Mouse (Mus musculus) adrenal gland, adult (tissue): ENCODE measurements around the gene Stn1.
A peak's percentile ranks its signal among the peaks of the same experiment; 100 is the strongest.
"Not testable (repeated sequence)": the region's sequence is repeated elsewhere in the genome, so short reads cannot be mapped to it uniquely, and the experiment has no call there.

Source experiments
- DNase-seq, 2 experiments: peaks; one replicate each; pipeline ENCODE4 v3.0.0; 2022 to 2023; ENCODE audit warnings: low spot score in 1 of 2; ENCODE audit not compliant: inconsistent age in 2 of 2

The Stn1 gene

DNA sequence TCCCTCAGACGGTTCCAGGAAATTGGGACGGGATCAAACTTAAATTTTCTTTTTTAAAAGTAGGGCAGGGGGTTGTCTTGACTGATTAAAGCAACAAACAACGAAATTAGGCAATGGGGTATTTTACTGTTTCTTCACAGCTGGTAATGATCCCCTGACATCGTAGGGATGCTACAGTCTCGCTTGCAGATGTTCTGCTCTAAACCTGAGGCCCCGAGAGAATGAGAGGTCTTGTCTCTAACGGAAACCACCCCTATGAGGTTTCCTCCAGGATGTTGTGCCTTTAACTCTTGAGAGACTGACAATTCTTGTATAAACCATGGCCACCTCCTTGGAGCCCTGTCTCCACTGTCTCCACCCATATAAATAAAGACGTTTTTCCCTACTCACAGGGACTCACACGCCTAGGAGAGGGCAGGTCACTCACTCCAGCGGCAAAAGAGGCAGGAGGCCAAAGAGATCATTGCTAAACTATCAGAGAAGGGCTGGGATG lies at the start of gene Stn1:
Stn1 (minus strand) TSS at position 208 of the 493 bp plus-strand sequence.
- no peak for DNase-seq

DNA sequence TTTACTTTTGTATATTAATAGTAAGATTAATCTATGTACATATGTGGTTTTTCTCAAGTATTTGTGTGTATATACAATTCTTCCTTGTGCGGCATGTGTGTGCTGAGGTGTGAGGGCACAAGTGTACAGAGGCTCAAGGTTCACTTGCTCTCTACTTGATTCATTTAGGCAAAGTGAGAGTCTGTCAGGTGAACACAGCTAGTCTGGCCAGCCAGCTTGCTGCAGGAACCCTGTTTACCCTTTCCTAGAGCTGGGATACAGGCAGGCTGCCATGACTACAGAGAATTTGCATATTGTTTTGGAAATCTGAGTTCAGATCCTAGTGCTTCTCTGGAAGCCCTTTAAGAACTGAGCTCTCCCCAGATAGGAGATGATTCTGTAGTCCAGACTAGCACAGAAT lies 49.7 kb upstream of the Stn1 start:
- no peak for DNase-seq

DNA sequence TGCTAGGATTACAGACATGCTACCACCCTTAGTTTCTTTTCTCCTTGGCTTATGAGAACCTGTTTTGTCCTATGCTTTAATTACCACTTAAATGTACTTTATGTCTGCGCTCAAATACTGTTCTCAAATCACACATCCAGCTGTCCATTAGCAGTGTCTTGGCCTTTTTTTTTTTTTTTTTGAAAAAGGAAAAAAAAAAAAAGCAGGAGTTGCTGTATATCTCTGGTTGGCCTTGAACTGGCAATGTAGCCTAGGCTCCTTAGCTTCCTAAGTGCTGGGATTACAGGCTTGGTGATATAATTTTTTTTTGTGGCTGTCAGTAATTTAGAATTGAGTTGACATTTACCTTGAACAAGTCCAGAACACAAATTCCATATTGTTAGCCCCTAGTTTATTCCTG lies 48.5 kb upstream of the Stn1 start:
- DNase-seq: no peak

DNA sequence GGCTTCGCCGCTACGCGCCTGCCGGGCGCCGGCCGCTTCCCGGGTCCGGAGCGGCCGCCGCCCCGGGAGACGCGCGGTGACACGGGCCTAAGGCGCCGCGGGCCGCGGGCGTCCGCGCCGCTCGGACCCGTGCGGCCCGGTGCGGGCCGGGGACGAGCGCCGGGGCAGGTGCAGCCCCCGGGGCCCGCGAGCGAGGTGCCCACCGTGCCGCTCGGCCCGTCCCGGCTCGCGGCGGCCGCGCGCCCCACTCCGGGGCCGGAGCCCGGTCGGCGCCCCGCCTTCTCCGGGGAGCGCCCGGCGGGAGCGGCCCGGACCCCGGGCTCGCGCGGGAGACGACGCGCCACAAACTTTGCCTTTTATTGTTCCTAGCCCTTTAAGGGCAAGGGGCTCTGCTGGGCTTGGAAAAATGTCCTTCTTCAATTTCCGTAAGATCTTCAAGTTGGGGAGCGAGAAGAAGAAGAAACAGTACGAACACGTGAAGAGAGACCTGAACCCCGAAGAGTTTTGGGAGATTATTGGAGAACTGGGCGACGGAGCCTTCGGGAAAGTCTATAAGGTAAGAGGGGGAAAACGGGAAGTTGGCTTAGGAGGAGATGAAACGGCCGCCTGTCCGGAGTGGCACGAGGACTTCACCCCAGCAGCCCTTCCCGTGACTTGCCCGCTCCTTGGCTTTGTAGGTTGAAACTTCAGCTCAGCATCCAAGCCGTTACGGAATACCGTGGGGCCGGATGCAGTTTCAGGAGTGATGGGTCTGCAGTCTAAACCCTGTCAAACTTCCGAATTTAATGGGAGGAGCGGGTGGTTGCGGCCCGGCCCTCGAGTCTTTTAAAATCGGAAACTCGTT lies 42.7 kb upstream of the Stn1 start:
- peak; percentile 36 to 80 for DNase-seq

DNA sequence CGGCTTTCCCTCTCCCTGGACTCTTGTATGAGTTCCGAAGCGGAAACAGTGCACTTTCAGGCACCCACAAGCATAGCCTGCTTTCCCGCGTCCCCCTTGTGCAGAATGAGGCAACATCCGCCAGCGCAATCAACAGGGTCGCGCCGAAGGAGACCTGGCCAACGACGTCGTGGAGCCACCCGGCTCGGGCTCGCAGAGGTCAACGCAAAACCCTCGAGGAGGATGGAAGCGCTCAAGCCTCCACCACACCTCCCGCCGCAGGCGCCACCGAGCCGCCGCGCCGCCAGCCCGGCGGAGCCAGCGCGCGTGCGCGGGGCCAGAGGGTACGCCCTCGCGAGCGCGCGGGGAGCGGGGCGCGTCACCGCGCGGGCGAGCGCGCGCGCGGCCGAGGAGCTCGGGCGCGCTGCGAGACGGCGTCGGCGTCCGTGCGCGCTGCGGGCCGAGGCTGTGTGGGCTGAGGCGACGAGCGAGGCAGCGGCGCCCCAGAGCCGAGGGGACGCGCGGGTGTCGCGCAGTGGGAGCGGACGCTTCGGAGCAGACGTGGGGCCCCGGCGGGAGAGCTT lies 42.0 kb upstream of the Stn1 start, which contains the start of gene Slk:
Slk (plus strand) TSS at position 454 of the 563 bp plus-strand sequence.
- DNase-seq: peak; percentile 90 to 95

DNA sequence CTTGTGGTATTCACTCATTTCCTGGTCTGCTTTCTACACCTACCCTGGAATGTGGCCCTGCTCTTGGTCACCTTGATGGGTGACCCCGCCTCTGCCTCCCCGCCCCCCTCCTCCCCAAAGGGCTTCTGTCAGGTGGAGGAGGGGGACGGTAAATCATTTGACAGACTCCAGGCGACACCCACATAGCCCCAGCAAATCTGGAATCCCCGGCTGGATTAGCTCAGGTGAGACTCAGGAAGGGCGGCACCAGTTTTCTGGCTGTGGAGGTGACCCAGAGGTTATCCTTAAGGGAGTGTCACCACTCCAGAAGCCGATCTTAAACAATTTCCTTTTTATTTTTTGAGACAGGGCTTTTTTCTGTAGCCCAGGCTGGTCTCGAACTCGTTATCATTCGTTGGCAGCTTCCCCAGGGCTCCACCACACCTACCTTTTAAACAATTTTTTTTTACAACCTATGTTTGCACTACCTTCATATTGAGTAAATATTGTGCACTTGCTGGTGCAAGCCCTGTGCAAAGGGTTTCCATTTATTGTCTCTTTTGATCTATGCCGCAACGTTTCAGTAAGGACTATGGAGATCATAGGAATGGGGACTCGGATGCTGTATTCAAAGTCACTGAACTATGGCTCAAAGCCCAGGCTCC lies 41.4 kb upstream of the Stn1 start:
- peak in 1 of 2 experiments; percentile 21 for DNase-seq

DNA sequence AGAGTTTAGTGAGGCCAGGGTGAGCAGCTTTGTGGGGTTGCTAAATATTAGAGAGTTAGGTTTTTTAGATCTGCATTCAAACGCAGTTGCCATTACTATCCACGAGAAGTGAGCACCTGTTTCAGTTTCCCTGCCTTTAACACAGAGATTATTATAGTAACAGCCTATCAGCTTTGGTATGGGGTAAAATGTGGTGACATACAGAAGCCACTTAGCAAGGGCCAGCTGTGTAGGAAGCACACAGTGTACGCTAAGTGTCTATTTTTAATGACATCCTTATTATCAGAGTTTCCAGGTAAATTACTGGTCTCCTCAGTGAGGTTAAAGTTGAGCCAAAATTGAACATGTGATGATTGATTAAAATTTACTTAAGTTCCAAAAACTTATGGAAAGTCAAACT lies 36.4 kb upstream of the Stn1 start:
- no peak for DNase-seq

DNA sequence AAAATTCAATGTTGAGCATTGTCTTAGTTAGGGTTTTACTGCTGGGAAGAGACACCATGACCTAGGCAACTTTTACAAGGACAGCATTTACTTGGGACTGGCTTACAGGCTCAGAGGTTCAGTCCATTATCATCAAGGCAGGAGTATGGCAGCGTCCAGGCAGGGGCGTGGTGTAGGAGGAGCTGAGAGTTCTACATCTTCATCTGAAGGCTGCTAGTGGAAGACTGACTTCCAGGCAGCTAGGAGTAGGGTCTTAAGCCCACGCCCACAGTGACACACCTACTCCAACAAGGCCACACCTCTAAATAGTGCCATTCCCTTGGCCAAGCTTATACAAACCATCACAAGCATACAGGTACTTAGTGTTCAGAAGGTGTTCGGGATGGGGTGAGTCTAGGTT lies 34.7 kb upstream of the Stn1 start:
- DNase-seq: not testable (repeated sequence)

DNA sequence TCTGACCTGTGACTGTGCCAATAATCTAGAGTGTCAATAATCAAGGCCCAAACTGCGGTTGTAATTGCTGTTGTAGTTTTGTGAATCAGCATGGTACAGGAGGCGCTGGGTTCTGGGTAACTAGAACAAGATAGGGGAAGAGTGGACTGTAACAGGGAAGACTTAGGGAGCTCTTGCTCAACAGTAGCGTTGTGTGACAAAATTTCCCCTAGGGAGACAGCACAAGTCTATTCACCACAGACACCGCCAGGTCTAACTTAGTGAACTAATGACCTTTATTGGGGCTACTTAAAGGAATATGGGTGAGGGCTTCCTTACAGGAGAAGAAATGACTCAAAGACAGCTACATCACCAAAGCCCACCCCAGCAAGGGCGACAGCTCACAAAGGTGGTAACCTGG lies 32.7 kb upstream of the Stn1 start:
- no peak for DNase-seq

DNA sequence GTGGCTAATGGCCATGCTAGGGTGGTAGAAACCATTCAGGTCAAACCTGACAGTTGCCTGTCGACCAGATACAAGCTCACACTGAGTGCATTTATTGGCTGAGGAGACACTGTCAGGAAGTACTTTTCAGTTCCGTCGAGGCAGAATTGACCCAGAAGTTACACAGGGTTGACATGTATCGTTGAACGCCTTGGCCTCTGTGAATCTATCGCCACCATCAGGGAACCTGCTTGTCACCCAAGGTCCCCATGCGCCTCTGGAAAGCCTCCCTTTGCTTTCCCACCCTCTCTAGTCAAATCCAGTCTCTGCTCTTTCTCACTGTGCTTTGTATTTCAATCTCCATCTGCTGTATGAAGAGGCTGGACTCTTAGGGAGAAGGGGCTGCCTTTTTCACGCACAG lies 28.7 kb upstream of the Stn1 start:
- DNase-seq: no peak

DNA sequence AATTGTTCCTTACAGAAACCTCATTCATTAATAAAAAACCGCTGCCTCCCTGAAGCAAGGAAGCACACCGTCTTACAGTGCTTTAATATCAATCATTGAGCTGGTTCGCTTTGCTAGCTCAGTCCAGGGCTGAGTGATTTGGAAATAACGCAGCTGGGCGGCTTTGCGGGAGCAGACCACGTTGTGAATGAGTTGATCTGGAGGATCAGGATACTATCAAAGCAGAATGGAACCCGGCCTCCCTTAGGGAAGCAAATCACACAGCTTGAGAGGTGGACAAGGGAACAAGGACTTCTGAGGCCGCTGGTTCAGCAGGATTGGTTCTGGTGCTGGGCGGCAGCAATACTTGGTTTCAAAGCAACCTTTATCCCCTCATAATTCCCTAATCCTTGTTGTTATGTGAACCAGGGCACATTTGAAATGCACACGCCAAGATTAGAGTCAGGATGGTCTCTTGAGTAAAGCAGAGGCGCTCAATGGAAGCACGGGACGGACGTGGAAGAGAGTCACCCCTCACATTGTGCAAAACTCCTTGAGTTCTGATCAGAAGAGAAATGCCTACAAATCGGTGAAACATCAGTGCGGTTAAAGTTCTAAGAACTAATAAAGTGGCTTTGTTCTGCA lies 27.8 kb upstream of the Stn1 start:
- DNase-seq: no peak

DNA sequence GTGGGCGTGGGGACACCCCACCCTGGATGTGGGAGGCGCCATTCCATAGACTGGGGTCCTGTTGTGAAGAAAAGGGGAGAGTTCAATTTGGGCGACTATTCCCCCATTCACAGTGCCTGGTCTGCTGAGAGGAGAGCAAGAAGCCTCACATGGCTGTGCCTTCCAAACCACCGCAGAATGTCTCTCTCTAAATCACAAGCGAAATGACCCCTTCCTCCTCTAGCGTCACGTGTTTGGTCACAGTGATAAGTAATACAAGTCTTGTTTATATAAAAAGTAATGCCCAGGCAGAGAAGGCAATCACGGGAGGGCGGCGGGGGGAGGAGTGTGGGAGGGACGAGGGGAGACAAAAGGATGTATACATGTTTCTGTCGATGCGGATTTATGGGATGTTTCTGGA lies 26.4 kb upstream of the Stn1 start:
- DNase-seq: no peak

DNA sequence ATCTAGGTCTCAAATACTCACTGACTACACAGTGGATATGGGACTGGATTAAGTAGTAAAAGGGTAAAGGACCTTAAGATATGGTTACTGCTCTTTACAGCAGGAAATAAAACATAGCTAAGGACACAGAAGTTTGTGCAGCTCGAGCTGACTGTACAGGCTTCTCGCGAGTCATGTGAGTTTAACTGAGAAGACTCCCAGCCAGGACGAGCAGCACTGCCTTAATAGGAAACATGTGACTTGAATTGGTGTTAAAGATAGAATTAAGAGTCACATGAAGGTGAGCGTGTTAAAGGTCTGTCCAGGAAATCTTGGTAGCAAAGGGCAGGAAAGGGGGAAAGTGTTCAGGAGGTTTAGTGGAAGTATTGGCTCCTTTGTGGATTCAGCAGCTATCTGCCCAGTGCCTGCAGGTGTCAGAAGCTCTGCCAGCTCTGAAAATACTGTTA lies 24.7 kb upstream of the Stn1 start:
- DNase-seq: no peak

DNA sequence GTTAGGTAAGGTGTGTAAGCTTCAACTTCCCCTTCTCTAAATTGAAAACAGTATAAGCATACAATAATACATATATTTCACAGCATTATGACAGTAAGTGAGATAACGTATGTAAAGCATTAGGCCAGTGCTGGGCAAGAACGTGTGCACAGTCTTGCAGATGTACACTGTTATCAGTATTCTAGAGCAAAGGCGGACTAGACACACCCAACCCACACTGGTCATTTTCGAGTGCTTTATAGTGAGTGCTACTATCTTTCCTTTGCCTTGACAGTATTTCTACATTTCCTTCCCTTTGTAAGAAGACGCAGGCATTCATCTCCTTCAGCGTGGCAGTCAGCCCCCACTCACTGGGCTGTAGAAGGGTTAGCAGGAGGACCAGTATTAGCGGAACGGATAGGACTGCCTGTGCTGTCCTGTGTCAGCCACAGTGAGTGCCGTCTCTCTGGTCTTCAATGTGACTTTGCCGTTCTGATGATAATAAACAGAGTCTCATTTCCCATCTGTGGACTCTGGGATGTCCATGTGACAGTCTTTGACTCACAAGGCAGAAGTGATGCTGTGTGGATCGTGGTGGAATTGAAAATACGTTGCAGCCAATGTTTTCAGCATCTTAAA lies 23.3 kb upstream of the Stn1 start:
- DNase-seq: no peak

DNA sequence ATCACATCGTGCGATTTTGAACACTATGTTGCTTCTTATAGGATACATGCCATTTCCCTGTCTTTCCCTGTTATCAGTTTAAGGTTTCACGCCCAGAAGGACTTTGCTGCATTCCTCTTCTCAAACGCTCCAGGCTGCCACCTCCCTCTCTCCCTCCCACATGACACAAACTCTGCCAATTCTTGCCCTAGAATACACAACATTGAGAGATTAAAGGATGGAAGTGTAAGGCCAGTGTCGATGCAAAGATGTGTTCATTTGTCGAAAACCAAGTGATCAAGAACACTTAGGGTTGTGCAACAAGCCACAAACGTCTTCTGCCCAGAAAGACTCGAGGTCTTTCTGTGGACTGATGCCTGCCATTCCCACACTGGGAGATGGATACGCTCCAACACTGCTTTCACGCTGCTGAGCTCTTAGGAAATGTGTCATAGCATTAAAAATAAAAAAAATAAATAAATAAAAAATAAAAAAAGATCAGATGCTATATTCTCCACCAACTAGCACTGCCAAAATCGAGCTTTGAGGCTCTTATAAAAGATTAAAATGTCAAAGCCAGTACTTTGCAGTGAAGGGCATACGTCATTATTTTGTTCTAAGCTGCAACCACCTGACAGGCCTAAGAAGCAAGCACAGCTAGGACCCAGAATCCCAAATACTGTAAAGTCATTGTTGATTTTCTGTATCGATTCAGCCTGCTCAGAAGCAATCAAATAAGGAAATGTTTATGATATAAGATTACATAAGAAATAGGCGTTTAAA lies 22.6 kb upstream of the Stn1 start:
- no peak for DNase-seq

DNA sequence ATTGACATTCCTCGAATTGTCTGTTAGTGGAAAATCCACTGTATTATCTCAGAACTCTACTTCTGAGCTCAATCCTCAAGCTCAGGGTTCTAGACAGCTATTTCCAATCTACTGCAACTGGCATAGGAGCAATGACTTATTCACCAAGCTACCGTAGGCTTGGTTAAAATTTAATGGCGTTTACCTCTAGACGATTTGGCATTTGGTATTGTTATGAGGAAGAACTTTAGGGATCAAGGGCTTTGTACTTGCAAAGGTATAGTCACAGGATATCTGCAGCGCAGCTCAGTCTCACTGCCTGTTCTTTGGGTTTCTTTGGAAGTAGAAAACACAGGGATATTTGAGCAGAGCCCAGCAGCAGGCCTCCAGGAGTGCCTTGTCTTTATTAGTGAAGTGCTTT lies 21.8 kb upstream of the Stn1 start:
- DNase-seq: no peak

DNA sequence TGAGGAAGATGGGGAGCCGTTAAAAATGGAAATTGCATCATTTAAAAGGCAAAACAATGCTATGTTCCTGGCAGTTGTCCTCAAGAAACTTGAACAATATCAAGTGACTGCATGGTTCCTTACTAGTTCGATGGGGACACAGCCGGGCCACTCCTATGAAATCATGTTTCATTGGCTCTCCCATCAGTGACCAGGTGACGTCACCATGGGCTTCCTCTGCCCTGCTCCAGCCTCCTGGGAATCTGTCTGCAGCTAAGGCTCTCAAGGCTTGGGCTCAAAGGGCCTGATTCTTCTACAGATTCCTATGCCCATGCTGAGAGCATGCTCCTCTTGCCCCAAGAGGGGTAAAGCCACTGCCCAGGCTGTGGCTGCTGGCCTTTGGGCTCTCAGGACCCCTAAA lies 12.3 kb upstream of the Stn1 start:
- no peak for DNase-seq

DNA sequence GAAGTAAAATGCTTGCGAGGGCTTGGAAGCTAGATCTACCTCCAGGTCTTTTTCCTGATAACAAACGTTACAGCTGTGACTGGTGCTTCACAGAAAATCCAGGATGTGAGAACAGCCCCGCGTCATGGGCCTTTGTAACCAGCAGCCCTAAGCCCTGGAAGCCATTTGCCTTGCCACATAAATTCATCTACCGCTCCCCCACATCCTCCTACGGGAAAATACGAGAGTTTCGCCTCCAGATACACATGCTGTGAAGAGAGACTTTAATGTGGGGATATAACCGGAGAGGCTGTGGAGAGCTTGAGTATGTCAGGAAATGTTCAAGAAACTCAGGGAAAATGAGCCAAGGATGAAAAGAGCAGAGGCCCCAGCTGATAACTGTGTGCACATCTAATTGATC lies 11.9 kb upstream of the Stn1 start:
- no peak for DNase-seq

DNA sequence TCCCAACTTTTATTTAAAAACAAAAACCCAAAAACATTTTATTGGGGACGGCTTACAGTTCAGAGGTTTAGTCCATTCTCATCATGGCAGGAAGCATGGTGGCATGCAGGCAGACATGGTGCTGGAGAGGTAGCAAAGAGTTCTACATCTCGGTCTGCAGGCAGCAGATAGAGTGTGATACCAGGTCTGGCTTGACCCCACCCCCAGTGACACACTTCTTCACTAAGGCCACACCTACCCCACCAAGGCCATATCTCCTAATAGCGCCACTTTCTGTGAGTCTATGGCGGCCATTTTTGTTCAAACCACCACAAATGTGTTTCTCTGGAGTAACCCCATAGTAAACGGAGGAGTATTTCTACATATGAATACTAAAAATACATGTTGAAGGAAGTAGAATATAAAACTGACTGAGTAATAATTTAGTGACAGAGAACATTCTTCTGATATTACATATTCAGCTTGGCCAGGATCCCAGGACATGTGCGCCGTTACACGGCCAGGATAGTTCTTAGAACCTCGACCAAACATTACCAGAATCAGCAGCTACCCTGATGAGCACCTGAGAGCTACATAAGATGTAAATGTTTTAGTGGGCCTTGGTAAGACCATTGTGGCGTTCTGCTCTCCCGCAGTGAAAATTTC lies 11.2 kb upstream of the Stn1 start:
- DNase-seq: no peak

DNA sequence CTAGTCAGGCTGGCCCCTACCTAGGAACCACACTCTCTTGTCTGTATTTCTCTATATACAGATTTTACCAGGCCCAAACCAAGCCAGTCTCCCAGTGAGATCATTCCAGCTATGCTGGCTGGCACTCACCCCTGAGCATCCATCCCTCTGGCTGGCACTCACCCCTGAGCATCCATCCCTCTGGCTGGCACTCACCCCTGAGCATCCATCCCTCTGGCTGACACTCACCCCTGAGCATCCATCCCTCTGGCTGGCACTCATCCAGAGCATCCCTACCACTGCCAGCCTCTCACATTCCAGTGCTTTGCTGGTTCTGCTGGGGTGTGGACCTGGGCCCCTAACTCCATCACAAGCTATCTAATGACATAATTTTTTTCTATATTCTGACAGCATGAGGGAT lies 8.2 kb upstream of the Stn1 start:
- DNase-seq: no peak
